Mouse (Mus musculus): Measurements from ENCODE around the gene Shb. TPM values are rescaled to one million over a fixed set of nuclear protein-coding genes. Genes with fewer than 3 reads are reported as not detected.

Shb gene
- polyA plus RNA-seq, 1 experiment from 2014 or later, result 2.5 TPM

- Histone ChIP-seq H3K4me2 (ENCODE audit: low read depth, low read length) (peak overlapping the region; percentile 48; the same call in 1 of the 2 replicates), H3K9ac (replicated peaks) (peak overlapping the region; percentile 22; the same call in 1 of the 2 replicates), H3K36me3 (replicated peaks; ENCODE audit: insufficient read depth, low read length) (peaks cover 5% of the 10 kb centered on the region; the same call in 1 of the 2 replicates), H3K4me3 (ENCODE audit: low read depth, low read length) (no peak overlapping the region), H3K27ac (ENCODE audit: low read depth) (peak overlapping the region; percentile 90), H3K4me1 (ENCODE audit: insufficient read depth) (peaks cover 33% of the 10 kb centered on the region), H3K9me3 (ENCODE audit: low read length) (no peaks in the 10 kb centered on the region), H3K27me3 (ENCODE audit: insufficient read depth, low read length) (no peaks in the 10 kb centered on the region)
- TF ChIP-seq EP300 (IDR thresholded peaks at IDR 0.05; ENCODE audit: low read depth) (peak; percentile 11; the same call in 1 of the 2 replicates), CTCF (IDR thresholded peaks at IDR 0.05; ENCODE audit: low read depth) (no peak)
- 45% methylated on average over 3 of the region's 3 CpGs for WGBS (ENCODE audit: insufficient replicate concordance)
- ATAC-seq (peak; percentile 92), DNase-seq (peak; percentile 53)
Measured at GRCm38 (mm10) chr4:45453271-45453851, 78.9 kb downstream of the Shb start.

GRCm38 (mm10) chr4:45452569-45453111 lies 79.6 kb downstream of the Shb start:
- Histone ChIP-seq H3K4me2 (ENCODE audit: low read depth, low read length) (peak overlapping the region; percentile 48), H3K9me3 (ENCODE audit: low read length) (no peaks in the 10 kb centered on the region), H3K36me3 (replicated peaks; ENCODE audit: insufficient read depth, low read length) (peaks cover 3% of the 10 kb centered on the region; the same call in 1 of the 2 replicates), H3K4me1 (ENCODE audit: insufficient read depth) (peaks cover 36% of the 10 kb centered on the region), H3K9ac (replicated peaks) (no peak overlapping the region; the same call in none of the 2 replicates), H3K27ac (ENCODE audit: low read depth) (peak overlapping the region; percentile 90), H3K4me3 (ENCODE audit: low read depth, low read length) (no peak overlapping the region), H3K27me3 (ENCODE audit: insufficient read depth, low read length) (no peaks in the 10 kb centered on the region)
- TF ChIP-seq EP300 (IDR thresholded peaks at IDR 0.05; ENCODE audit: low read depth) (no peak), CTCF (IDR thresholded peaks at IDR 0.05; ENCODE audit: low read depth) (no peak)
- DNase-seq, result peak; percentile 43
- 49% methylated on average over 7 of the region's 7 CpGs for WGBS (ENCODE audit: insufficient replicate concordance)
- peak; percentile 81 for ATAC-seq

GRCm38 (mm10) chr4:45449012-45449411 lies 83.3 kb downstream of the Shb start:
- H3K4me1 ChIP-seq (ENCODE audit: insufficient read depth), result peaks cover 31% of the 10 kb centered on the region
- TF ChIP-seq CTCF (IDR thresholded peaks at IDR 0.05; ENCODE audit: low read depth) (no peak), EP300 (IDR thresholded peaks at IDR 0.05; ENCODE audit: low read depth) (no peak)
- H3K9me3 ChIP-seq (ENCODE audit: low read length), result no peaks in the 10 kb centered on the region
- H3K27ac ChIP-seq (ENCODE audit: low read depth), result no peak overlapping the region
- no peak overlapping the region for H3K4me3 ChIP-seq (ENCODE audit: low read depth, low read length)
- no peak for ATAC-seq
- H3K4me2 ChIP-seq (ENCODE audit: low read depth, low read length), result no peak overlapping the region
- peaks cover 8% of the 10 kb centered on the region for H3K36me3 ChIP-seq (replicated peaks; ENCODE audit: insufficient read depth, low read length)
- no peak overlapping the region for H3K9ac ChIP-seq (replicated peaks)
- H3K27me3 ChIP-seq (ENCODE audit: insufficient read depth, low read length), result no peaks in the 10 kb centered on the region
- DNase-seq, result no peak
- 81% methylated on average over 5 of the region's 5 CpGs for WGBS (ENCODE audit: insufficient replicate concordance)

- no peak overlapping the region for H3K4me2 ChIP-seq (ENCODE audit: low read depth, low read length)
- DNase-seq (no peak), ATAC-seq (no peak)
- H3K4me3 ChIP-seq (ENCODE audit: low read depth, low read length), result no peak overlapping the region
- TF ChIP-seq EP300 (IDR thresholded peaks at IDR 0.05; ENCODE audit: low read depth), result no peak
- TF ChIP-seq CTCF (IDR thresholded peaks at IDR 0.05; ENCODE audit: low read depth), result no peak
- H3K9me3 ChIP-seq (ENCODE audit: low read length), result no peaks in the 10 kb centered on the region
- H3K4me1 ChIP-seq (ENCODE audit: insufficient read depth), result peaks cover 26% of the 10 kb centered on the region
- H3K9ac ChIP-seq (replicated peaks), result no peak overlapping the region
- 69% methylated on average over 7 of the region's 7 CpGs for WGBS (ENCODE audit: insufficient replicate concordance)
- peaks cover 9% of the 10 kb centered on the region for H3K36me3 ChIP-seq (replicated peaks; ENCODE audit: insufficient read depth, low read length)
- no peak overlapping the region for H3K27ac ChIP-seq (ENCODE audit: low read depth)
- H3K27me3 ChIP-seq (ENCODE audit: insufficient read depth, low read length), result no peaks in the 10 kb centered on the region
Measured at GRCm38 (mm10) chr4:45448481-45448880, 83.8 kb downstream of the Shb start.

DNA sequence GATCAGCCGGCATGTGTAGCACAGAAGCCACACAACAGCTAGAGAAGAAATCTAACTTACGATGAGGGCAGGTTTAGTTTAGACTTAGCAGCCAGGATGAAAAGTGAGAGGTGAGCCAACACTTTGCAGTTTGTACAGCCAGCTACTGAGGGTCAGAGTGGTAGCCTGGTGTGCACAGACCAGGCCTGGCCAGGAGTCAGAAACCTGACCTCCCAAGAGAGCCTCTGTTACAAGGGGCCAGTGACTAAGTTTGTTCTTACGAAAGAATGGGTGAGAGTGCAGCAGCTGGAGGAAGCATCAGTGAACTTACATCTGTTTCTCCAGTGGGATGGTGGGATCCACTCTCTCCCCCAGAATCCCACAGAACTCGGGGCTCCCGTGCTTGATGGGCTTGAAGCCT lies 85.1 kb downstream of the Shb start:
- ATAC-seq (no peak), DNase-seq (no peak)
- TF ChIP-seq CTCF (IDR thresholded peaks at IDR 0.05; ENCODE audit: low read depth), result no peak
- no peak for TF ChIP-seq EP300 (IDR thresholded peaks at IDR 0.05; ENCODE audit: low read depth)

GRCm38 (mm10) chr4:45445235-45445634 lies 87.0 kb downstream of the Shb start:
- Histone ChIP-seq H3K27ac (ENCODE audit: low read depth) (no peak overlapping the region), H3K4me3 (ENCODE audit: low read depth, low read length) (no peak overlapping the region), H3K4me2 (ENCODE audit: low read depth, low read length) (no peak overlapping the region), H3K4me1 (ENCODE audit: insufficient read depth) (peaks cover 3% of the 10 kb centered on the region; the same call in 1 of the 2 replicates), H3K9me3 (ENCODE audit: low read length) (no peaks in the 10 kb centered on the region), H3K36me3 (replicated peaks; ENCODE audit: insufficient read depth, low read length) (peaks cover 14% of the 10 kb centered on the region), H3K9ac (replicated peaks) (no peak overlapping the region), H3K27me3 (ENCODE audit: insufficient read depth, low read length) (no peaks in the 10 kb centered on the region)
- no peak for ATAC-seq
- WGBS (ENCODE audit: insufficient replicate concordance), result 63% methylated on average over 3 of the region's 3 CpGs
- no peak for TF ChIP-seq EP300 (IDR thresholded peaks at IDR 0.05; ENCODE audit: low read depth)
- TF ChIP-seq CTCF (IDR thresholded peaks at IDR 0.05; ENCODE audit: low read depth), result no peak
- DNase-seq, result no peak

More for the DNA sequence above, 85.1 kb downstream of the Shb start:
- no peak overlapping the region for H3K27ac ChIP-seq (ENCODE audit: low read depth)
- H3K4me2 ChIP-seq (ENCODE audit: low read depth, low read length), result no peak overlapping the region
- H3K36me3 ChIP-seq (replicated peaks; ENCODE audit: insufficient read depth, low read length), result peaks cover 9% of the 10 kb centered on the region
- WGBS (ENCODE audit: insufficient replicate concordance), result 85% methylated on average over 5 of the region's 5 CpGs
- no peak overlapping the region for H3K4me3 ChIP-seq (ENCODE audit: low read depth, low read length)
- H3K9ac ChIP-seq (replicated peaks), result no peak overlapping the region
- H3K9me3 ChIP-seq (ENCODE audit: low read length), result no peaks in the 10 kb centered on the region
- no peaks in the 10 kb centered on the region for H3K27me3 ChIP-seq (ENCODE audit: insufficient read depth, low read length)
- H3K4me1 ChIP-seq (ENCODE audit: insufficient read depth), result peaks cover 14% of the 10 kb centered on the region

All from liver, postnatal 0 days (tissue).